Mouse (Mus musculus): ENCODE data around the gene Smurf1. TPM values are rescaled to one million over a fixed set of nuclear protein-coding genes. Genes with fewer than 3 reads are reported as not detected.

Smurf1 gene
- polyA plus RNA-seq, 1 experiment from 2014 or later: 14.4 TPM

GRCm38 (mm10) chr5:144877021-144877420 is 88.6 kb downstream of the Smurf1 start:
- no peak for ATAC-seq (ENCODE audit: insufficient read depth, low FRiP score, low read depth)
- no peak overlapping the region for H3K9ac ChIP-seq
- H3K4me1 ChIP-seq: no peaks in the 10 kb centered on the region
- H3K4me2 ChIP-seq: no peak overlapping the region
- H3K4me3 ChIP-seq (replicated peaks): no peak overlapping the region
- no peaks in the 10 kb centered on the region for H3K27me3 ChIP-seq (replicated peaks)
- peaks cover 29% of the 10 kb centered on the region for H3K36me3 ChIP-seq
- WGBS: 89% methylated on average over 15 of the region's 15 CpGs
- no peak overlapping the region for H3K27ac ChIP-seq
- no peaks in the 10 kb centered on the region for H3K9me3 ChIP-seq

DNA sequence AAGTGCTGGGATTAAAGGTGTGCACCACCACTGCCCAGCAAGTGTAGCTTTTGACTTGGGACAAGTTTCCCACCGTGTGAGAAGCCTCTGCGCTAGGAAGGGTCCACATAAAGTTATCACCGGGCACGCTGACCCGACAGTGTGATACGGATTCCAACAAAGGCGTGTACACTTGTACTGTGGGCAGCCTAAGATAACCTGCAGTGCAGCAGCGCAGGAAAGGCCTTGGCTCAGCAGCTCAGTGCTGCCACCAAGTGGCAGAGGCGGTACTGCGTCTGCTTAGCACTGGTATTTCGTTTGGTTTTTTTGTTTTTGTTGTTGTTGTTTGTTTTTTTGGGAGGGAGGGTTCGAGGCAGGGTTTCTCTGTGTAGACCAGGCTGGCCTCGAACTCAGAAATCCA is 89.8 kb downstream of the Smurf1 start:
- Histone ChIP-seq H3K27ac (no peak overlapping the region), H3K4me2 (no peak overlapping the region), H3K4me3 (replicated peaks) (no peak overlapping the region), H3K36me3 (peaks cover 17% of the 10 kb centered on the region), H3K9ac (no peak overlapping the region), H3K27me3 (replicated peaks) (no peaks in the 10 kb centered on the region), H3K4me1 (no peaks in the 10 kb centered on the region), H3K9me3 (no peaks in the 10 kb centered on the region)
- WGBS: 13% methylated on average over 13 of the region's 13 CpGs
- no peak for ATAC-seq (ENCODE audit: insufficient read depth, low FRiP score, low read depth)

DNA sequence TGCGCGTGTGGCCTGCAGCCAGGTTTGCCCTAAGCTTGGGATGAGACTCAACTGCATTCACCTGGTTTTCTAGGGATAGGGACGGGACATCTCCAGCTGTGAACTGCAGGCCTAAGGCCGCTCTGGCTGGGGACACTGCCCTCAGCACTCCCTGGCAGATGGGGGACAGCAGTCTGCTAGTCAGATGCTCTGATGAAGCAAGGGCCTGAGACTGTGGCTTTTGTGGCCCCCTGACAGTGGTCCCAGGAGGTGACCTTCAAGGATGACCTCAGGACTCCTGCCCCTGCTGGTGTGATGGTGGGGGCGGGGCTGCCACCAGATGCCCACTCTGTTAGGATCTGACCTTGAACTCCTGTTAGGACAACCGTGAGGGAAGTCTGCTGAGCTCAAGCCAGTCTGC is 90.4 kb downstream of the Smurf1 start:
- H3K36me3 ChIP-seq: peaks cover 11% of the 10 kb centered on the region
- H3K4me1 ChIP-seq: no peaks in the 10 kb centered on the region
- WGBS: 83% methylated on average over 6 of the region's 6 CpGs

DNA sequence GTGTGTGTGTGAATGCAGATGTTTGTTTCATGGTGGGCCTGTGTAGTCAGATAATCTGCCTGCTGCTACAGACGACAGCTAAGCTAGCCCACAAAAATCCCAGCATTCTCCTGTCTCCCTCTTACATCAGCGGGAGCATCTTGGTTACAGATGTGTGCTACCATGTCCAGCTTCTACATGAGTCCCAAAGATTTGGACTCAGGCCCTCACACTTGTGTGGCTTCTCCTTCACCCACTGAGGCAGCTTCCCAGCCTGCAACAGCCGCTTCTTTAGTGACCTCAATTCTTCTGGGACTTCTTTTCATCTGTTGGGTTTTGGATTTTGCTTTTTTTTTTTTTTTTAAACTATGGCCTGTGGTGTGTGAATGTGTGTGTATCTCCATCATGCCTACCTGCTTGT is 92.8 kb downstream of the Smurf1 start:
- Histone ChIP-seq H3K9ac (no peak overlapping the region), H3K27ac (no peak overlapping the region), H3K9me3 (no peaks in the 10 kb centered on the region), H3K4me3 (replicated peaks) (no peak overlapping the region), H3K4me1 (no peaks in the 10 kb centered on the region), H3K27me3 (replicated peaks) (no peaks in the 10 kb centered on the region), H3K4me2 (no peak overlapping the region), H3K36me3 (0 out of 2 replicates have a peak, but pooled peaks cover 8% of the 10 kb centered on the region)
- 74% methylated on average over 3 of the region's 3 CpGs for WGBS
- no peak for ATAC-seq (ENCODE audit: insufficient read depth, low FRiP score, low read depth)

More for the DNA sequence above, 90.4 kb downstream of the Smurf1 start:
- no peak overlapping the region for H3K4me3 ChIP-seq (replicated peaks)
- no peak overlapping the region for H3K4me2 ChIP-seq
- no peaks in the 10 kb centered on the region for H3K9me3 ChIP-seq
- no peak overlapping the region for H3K9ac ChIP-seq
- ATAC-seq (ENCODE audit: insufficient read depth, low FRiP score, low read depth): no peak
- H3K27ac ChIP-seq: no peak overlapping the region
- H3K27me3 ChIP-seq (replicated peaks): no peaks in the 10 kb centered on the region

DNA sequence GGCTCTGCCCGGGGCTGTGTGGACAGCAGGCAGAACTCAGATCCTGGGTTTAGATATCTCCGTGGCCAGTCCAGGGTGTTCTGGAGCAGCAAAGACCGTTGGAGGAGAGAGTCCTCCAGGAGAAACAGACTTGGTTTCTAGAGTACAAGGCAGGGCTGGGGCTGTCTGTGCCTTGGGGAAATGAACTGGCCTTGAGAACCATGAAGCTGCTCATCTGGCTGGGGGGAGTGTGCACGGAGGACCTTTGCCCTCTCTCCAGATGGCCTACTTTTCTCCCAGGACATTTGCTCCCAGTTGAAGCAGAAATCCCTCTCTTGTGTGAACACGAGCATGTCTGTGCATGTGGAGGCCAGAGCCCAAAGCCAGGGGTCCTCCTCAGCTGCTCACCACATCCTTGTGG is 93.3 kb downstream of the Smurf1 start:
- H3K27me3 ChIP-seq (replicated peaks): no peaks in the 10 kb centered on the region
- no peak overlapping the region for H3K4me2 ChIP-seq
- no peaks in the 10 kb centered on the region for H3K4me1 ChIP-seq
- H3K36me3 ChIP-seq: 0 out of 2 replicates have a peak, but pooled peaks cover 7% of the 10 kb centered on the region
- H3K4me3 ChIP-seq (replicated peaks): no peak overlapping the region
- no peaks in the 10 kb centered on the region for H3K9me3 ChIP-seq
- no peak for ATAC-seq (ENCODE audit: insufficient read depth, low FRiP score, low read depth)
- no peak overlapping the region for H3K9ac ChIP-seq
- no peak overlapping the region for H3K27ac ChIP-seq
- WGBS: 76% methylated on average over 5 of the region's 5 CpGs

DNA sequence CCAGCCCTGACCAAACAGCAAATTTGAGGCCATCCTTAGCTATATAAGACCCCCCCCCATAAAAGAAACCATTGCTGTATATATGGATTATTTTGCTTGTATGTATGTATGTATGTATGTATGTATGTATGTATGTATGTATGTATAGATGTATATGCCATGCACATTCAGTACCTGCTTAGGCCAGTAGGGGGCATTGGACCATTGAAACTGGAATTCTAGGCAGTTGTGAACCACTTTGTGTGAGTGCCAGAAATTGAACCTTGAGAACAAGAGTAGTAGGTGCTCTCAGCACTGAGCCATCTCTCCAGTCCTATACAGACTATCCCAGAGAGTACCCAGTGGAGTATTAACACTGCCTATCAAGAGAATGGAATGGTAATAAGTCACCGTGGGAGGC is 93.9 kb downstream of the Smurf1 start:
- Histone ChIP-seq H3K9me3 (no peaks in the 10 kb centered on the region), H3K9ac (no peak overlapping the region), H3K36me3 (0 out of 2 replicates have a peak, but pooled peaks cover 2% of the 10 kb centered on the region), H3K4me3 (replicated peaks) (no peak overlapping the region), H3K4me2 (no peak overlapping the region), H3K4me1 (no peaks in the 10 kb centered on the region), H3K27me3 (replicated peaks) (no peaks in the 10 kb centered on the region), H3K27ac (no peak overlapping the region)
- ATAC-seq (ENCODE audit: insufficient read depth, low FRiP score, low read depth): no peak
- 89% methylated on average over 1 of the region's 1 CpGs for WGBS

DNA sequence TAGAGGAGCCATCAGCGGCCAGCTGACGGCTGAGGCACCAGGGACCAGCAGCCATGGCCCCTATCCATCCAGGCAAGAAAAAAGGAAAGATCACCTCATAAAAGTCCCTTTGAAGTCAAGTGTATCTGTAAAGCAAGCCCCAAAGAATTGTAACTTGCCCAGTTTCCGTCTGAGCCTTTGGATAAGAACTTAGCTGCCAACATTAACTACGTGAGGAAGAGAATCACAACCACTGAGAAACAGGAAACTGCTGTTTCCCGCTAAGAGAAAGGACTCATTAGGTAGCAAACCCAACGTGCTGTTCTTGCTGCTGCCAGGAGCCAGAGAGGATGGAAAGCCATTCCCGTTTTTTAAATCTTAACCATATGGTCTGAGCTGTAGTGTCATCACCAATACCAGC is 94.9 kb downstream of the Smurf1 start:
- no peak overlapping the region for H3K4me3 ChIP-seq (replicated peaks)
- ATAC-seq (ENCODE audit: insufficient read depth, low FRiP score, low read depth): no peak
- no peaks in the 10 kb centered on the region for H3K27me3 ChIP-seq (replicated peaks)
- 74% methylated on average over 7 of the region's 7 CpGs for WGBS
- H3K9me3 ChIP-seq: no peaks in the 10 kb centered on the region
- no peak overlapping the region for H3K4me2 ChIP-seq
- H3K4me1 ChIP-seq: no peaks in the 10 kb centered on the region
- no peaks in the 10 kb centered on the region for H3K36me3 ChIP-seq
- no peak overlapping the region for H3K9ac ChIP-seq
- H3K27ac ChIP-seq: no peak overlapping the region

GRCm38 (mm10) chr5:144869466-144869865 is 96.2 kb downstream of the Smurf1 start:
- 74% methylated on average over 7 of the region's 7 CpGs for WGBS
- Histone ChIP-seq H3K9me3 (no peaks in the 10 kb centered on the region), H3K36me3 (no peaks in the 10 kb centered on the region), H3K27ac (no peak overlapping the region), H3K4me1 (no peaks in the 10 kb centered on the region), H3K9ac (no peak overlapping the region), H3K4me2 (no peak overlapping the region), H3K4me3 (replicated peaks) (no peak overlapping the region), H3K27me3 (replicated peaks) (no peaks in the 10 kb centered on the region)
- ATAC-seq (ENCODE audit: insufficient read depth, low FRiP score, low read depth): no peak

- no peaks in the 10 kb centered on the region for H3K27me3 ChIP-seq (replicated peaks)
- WGBS: 72% methylated on average over 8 of the region's 8 CpGs
Observed at GRCm38 (mm10) chr5:144866923-144867322, 98.7 kb downstream of the Smurf1 start.

GRCm38 (mm10) chr5:144860913-144861312 is 104.7 kb downstream of the Smurf1 start:
- H3K9me3 ChIP-seq: no peaks in the 10 kb centered on the region
- H3K4me1 ChIP-seq: no peaks in the 10 kb centered on the region
- no peak overlapping the region for H3K27ac ChIP-seq
- peaks cover 37% of the 10 kb centered on the region for H3K36me3 ChIP-seq
- no peak overlapping the region for H3K4me3 ChIP-seq (replicated peaks)
- H3K4me2 ChIP-seq: no peak overlapping the region
- H3K27me3 ChIP-seq (replicated peaks): no peaks in the 10 kb centered on the region
- 98% methylated on average over 8 of the region's 8 CpGs for WGBS
- H3K9ac ChIP-seq: no peak overlapping the region
- no peak for ATAC-seq (ENCODE audit: insufficient read depth, low FRiP score, low read depth)

More at GRCm38 (mm10) chr5:144866923-144867322, 98.7 kb downstream of the Smurf1 start:
- no peak for ATAC-seq (ENCODE audit: insufficient read depth, low FRiP score, low read depth)
- H3K9me3 ChIP-seq: no peaks in the 10 kb centered on the region
- no peak overlapping the region for H3K9ac ChIP-seq
- H3K36me3 ChIP-seq: no peaks in the 10 kb centered on the region
- H3K27ac ChIP-seq: no peak overlapping the region
- H3K4me1 ChIP-seq: no peaks in the 10 kb centered on the region
- no peak overlapping the region for H3K4me2 ChIP-seq
- H3K4me3 ChIP-seq (replicated peaks): no peak overlapping the region

DNA sequence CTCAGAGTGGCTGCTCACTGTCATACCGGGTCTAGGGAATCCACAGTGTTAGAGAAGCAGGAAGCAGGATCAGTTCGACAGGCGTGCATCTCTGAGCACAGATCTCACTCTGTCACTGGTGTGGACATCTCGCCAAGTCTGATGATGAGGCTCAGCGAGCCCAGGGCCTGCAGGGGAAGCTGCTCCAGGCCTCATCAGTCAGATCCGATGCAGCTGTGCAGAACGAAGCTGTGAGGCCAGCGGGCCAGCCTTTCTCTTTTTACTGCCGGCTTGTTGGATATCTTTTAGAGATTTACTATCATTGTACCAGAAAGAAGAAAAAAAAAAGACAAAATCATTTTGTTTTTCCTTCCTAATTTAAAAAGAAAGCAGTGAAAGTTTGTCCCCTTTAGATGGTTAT is 106.4 kb downstream of the Smurf1 start:
- H3K9ac ChIP-seq: no peak overlapping the region
- H3K27me3 ChIP-seq (replicated peaks): no peaks in the 10 kb centered on the region
- H3K4me2 ChIP-seq: no peak overlapping the region
- WGBS: 90% methylated on average over 9 of the region's 9 CpGs
- ATAC-seq (ENCODE audit: insufficient read depth, low FRiP score, low read depth): no peak
- H3K36me3 ChIP-seq: peaks cover 46% of the 10 kb centered on the region
- no peaks in the 10 kb centered on the region for H3K4me1 ChIP-seq
- no peaks in the 10 kb centered on the region for H3K9me3 ChIP-seq
- H3K4me3 ChIP-seq (replicated peaks): no peak overlapping the region
- no peak overlapping the region for H3K27ac ChIP-seq

GRCm38 (mm10) chr5:144858527-144858926 is 107.1 kb downstream of the Smurf1 start:
- no peak for ATAC-seq (ENCODE audit: insufficient read depth, low FRiP score, low read depth)
- Histone ChIP-seq H3K9ac (no peak overlapping the region), H3K4me3 (replicated peaks) (no peak overlapping the region), H3K27ac (no peak overlapping the region), H3K36me3 (peaks cover 53% of the 10 kb centered on the region), H3K4me1 (no peaks in the 10 kb centered on the region), H3K27me3 (replicated peaks) (no peaks in the 10 kb centered on the region), H3K4me2 (no peak overlapping the region), H3K9me3 (no peaks in the 10 kb centered on the region)
- WGBS: 94% methylated on average over 15 of the region's 15 CpGs

DNA sequence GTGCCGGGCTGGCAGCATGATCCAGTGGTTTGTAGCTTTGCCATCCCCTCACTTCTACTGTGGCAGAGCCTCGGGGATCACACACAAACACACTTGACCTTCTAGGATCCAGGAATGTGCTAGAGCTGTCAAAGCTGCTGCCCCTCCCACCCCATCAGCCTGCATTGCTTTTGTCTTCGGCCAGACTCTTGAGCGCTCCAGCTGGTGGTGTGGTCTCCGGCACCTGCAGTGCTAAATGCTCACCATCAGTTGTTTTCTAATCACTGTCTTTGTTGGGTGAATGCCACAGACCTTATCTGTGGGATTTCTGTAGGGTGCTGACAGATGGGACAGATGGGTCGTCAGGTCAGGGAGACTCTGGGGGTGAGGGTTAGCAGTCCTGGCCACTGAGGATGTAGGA is 109.7 kb downstream of the Smurf1 start:
- ATAC-seq (ENCODE audit: insufficient read depth, low FRiP score, low read depth): no peak
- Histone ChIP-seq H3K9ac (no peak overlapping the region), H3K27me3 (replicated peaks) (no peaks in the 10 kb centered on the region), H3K36me3 (peaks cover 72% of the 10 kb centered on the region), H3K4me2 (no peak overlapping the region), H3K9me3 (no peaks in the 10 kb centered on the region), H3K27ac (no peak overlapping the region), H3K4me1 (no peaks in the 10 kb centered on the region), H3K4me3 (replicated peaks) (no peak overlapping the region)
- WGBS: 62% methylated on average over 6 of the region's 6 CpGs
